Mouse (Mus musculus) brain, embryonic 14.5 days (tissue): ENCODE results near the gene Lhx1.

ENCODE experiments used
- CTCF ChIP-seq: fragments of 200-500 bp; IDR thresholded peaks from 2 replicates; pipeline ENCODE4 v1.5.1; 2012; ENCODE audit warnings: inconsistent platforms, mild to moderate bottlenecking, moderate library complexity, borderline replicate concordance; ENCODE audit not compliant: insufficient read depth, insufficient read length; ENCODE audit errors: extremely low read depth
- POLR2A ChIP-seq: fragments of 200-500 bp; IDR thresholded peaks from 2 replicates; pipeline ENCODE4 v1.6.1; 2012; ENCODE audit warnings: mild to moderate bottlenecking, inconsistent platforms, borderline replicate concordance; ENCODE audit not compliant: poor library complexity, insufficient read depth, insufficient read length, severe bottlenecking; ENCODE audit errors: extremely low read depth

DNA sequence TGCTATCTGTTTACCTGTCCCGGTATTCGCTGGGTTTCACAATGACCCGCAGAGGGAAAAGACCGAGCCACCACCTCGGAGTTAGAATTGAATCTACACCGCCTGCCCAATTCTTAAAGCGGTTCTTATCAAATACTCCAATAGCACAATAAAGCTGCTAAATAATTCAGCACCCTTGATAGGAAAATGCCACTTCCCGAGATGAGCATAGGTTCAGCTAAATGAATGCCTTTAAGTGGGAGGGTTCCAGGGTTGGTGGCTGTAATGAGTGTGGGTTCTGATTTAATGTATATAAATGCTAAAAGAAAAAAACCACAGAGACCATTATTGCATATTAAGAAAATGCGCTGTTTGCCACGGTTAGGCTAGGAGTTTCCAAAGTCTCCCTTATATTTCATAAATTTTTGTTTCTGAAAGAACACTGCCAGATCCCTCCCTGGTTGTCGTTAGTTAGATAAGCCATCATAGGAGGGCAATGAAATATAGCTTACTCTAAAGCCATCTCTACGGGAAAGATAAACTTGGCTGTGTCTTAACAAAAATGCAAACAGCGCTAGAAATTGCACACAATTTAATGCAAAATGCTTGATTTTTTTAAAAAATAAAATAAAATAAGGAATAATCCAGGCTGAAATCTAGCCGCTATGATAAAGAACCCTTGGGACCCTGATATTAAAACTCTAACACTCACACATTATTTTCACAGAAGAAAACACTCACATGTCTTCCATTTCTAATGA lies 8.7 kb downstream of the Lhx1 start:
- no peak for TF ChIP-seq CTCF
- no peak for TF ChIP-seq POLR2A
